Mouse (Mus musculus) cortical plate, adult 2 months (tissue): ENCODE results near the gene Abcf1.

Experiments used
- CTCF ChIP-seq: fragments of 200-500 bp; IDR thresholded peaks from 2 replicates; pipeline ENCODE4 v1.5.1; 2011; ENCODE audit warnings: mild to moderate bottlenecking, control low read depth, low read length; ENCODE audit not compliant: insufficient read depth; ENCODE audit errors: extremely low read depth
- POLR2A ChIP-seq: fragments of 200-500 bp; IDR thresholded peaks from 2 replicates; pipeline ENCODE4 v1.6.1; 2011; ENCODE audit warnings: mild to moderate bottlenecking, low read length, control low read depth; ENCODE audit not compliant: insufficient read depth; ENCODE audit errors: extremely low read depth

DNA sequence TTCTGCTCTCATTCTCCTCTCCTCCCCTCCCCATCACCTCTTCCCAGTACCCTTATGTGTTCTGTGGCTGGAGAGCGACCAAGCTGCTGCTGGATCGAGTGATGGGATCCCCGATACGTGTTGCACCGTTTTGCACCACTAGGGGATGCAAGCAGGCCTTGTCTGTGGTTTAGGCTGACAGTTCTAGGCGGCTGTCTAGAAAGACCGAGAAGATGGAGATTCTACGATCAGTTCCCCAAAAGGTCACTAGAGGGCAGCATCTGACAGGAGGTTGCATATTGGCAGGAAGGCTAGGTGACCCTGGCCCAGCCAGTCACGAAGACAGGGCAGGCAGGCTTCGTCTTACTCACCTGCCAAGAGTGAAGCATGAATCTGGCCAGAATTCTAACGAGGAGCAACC, 27.4 kb upstream of the Abcf1 start:
- peak; percentile 99 for TF ChIP-seq CTCF
- TF ChIP-seq POLR2A, result no peak
